Mouse (Mus musculus): ENCODE measurements around the gene Mrps23.
A peak's percentile ranks its signal among the peaks of the same experiment; 100 is the strongest.
"Not testable (repeated sequence)": the region's sequence is repeated elsewhere in the genome, so short reads cannot be mapped to it uniquely, and the experiment has no call there.

The Mrps23 gene

GRCm38 (mm10) chr11:88180467-88180958 lies 23.7 kb upstream of the Mrps23 start:
- peak; percentile 42 for DNase-seq

GRCm38 (mm10) chr11:88180959-88181619 lies 23.1 kb upstream of the Mrps23 start:
- DNase-seq, result peak; percentile 89

DNA sequence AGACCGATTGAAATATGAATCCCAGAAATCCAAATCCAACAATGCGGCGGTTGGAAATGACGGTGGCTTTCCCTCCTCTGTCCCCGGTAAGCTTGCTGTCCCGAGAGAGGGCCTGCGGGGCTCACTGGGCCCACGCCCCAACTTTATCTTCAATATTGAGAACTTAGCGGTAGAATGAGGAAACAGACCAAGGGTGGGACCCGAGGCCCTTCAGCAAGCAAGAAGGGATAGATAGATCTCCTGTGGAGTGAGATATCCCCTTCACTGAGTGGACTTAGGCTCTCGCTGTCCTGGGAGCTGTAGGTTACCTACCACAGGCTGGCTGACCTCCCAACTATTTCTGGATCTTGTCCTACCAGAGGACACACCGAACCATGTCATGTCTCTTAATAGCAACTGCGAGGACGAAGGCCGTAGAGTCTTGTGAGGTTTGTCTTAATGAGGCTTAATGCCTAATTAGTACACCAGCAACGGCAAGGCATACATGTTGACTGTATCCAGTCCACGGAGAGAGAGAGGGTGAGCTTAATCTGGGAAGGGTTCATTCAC lies 19.5 kb upstream of the Mrps23 start:
- peak; percentile 55 for DNase-seq

DNA sequence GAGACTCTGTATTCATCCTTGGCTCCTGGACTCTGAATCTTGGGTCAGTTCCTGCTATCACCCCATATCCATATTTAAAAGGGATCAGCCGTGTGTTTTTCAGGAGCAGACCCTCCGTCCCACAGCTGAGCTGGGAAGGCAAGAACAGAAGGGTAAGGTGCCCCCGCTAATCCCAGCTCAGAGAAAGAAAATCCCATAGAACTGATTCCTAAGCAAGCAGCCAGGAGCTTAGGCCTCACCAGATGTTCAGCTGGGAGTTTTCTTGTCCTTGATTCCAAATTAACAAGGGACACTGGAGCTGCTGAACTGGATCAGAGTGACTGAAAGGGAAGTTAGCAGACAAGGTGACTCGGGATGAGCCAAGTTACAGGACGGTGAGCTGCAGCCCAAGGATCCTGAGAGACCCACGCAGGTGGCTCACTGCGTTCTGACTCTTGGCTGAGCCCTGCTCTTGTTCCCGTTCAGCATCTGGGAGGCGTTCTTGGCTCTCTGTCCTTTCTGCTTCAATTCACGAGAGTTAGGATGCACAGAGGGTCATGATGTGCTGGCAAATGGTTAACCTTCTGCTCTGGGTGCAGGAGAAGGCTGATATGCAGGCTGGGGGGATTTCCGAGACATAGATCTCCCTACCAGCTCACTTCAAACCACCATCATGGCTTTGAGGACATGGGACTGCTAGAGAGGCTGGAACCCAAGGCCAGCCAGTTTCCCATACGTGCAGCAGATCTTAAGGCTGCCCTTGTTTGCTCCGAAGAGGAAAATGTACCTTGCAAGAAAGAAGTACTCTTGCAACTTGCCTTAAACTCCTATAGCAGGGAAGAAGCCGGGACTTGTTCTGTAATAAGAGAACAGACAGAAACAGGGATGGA lies 17.9 kb upstream of the Mrps23 start:
- DNase-seq, result peak; percentile 84

DNA sequence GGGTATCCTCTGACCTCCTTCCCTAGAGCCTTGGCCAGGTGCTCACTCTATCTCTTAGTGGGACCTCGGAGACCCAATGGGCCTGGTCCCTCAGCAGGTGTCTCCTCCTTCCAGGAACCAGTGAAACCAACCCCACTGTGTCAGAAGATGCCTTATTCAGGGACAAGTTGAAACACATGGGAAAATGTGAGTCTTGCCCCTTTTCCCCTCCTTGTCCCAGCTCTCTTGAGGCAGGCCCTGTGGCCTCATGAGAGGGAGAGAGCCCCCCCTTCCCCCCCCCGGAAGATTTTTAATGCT lies 17.3 kb upstream of the Mrps23 start:
- no peak for DNase-seq

- DNase-seq, result peak; percentile 95
These were observed 16.6 kb upstream of the Mrps23 start for GRCm38 (mm10) chr11:88187417-88188133.

- DNase-seq, result no peak
These were observed 16.0 kb upstream of the Mrps23 start for GRCm38 (mm10) chr11:88188216-88188615.

GRCm38 (mm10) chr11:88188635-88189034 lies 15.6 kb upstream of the Mrps23 start:
- no peak for DNase-seq

- DNase-seq, result peak; percentile 75
These were observed 11.6 kb upstream of the Mrps23 start for GRCm38 (mm10) chr11:88192595-88192994.

DNA sequence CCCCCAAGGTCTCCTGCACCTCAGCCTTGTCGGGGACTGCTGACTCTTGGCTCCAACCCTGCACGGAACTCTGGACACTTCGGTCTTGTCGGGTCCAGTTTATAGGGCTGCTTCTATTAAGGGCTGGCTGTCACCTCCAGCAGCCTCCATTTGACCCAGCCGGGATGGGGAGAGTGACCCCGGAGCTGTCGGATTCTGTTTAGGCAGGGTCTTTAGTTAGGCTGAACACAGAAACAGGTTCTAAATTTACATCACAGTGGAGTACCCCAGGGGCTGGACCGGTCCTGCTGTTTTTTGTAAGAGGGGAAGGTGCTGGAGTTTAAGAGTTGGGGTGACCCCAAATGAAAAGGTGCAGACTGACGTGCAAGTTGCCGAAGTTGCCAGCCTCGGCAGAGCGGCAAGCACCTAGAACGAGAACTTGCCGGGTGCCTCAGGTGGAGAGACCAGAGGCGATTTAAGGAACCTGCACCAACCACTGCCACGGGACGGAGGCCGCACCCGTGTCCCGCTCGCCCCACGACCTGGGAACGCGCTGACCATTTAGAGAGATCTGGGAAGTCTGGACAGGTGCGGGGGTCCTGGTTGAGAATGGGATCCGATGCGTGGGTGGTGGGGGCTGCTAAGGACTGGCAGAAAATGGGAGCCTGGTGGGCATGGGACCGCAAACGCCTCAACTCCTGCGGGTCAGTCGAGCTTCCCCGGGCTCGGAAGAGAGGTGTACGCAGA lies 10.9 kb upstream of the Mrps23 start:
- DNase-seq, result no peak

- DNase-seq, result peak; percentile 43
These were observed 10.1 kb upstream of the Mrps23 start for GRCm38 (mm10) chr11:88193824-88194696.

- DNase-seq, result not testable (repeated sequence)
These were observed 8.5 kb upstream of the Mrps23 start for GRCm38 (mm10) chr11:88195699-88196098.

DNA sequence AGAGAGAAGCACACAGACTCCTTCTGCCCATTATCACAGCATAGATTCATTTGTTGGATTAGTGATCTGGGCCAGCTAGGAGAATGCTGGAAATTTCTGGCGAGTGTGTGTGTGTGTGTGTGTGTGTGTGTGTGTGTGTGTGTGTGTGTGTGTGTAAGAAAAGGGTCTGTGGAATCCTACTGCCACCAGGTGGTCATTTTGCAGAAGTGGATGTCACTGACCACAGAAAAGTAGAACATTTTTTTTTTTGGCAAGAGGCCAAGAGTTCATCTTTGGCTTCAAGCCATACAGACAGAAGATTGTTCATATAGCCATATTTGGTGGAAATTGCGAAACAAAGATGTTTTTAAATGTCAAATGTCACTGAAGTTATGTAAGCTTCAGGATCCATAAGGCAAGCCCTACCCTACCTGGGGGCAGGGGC lies 7.0 kb upstream of the Mrps23 start:
- peak; percentile 93 for DNase-seq

GRCm38 (mm10) chr11:88198223-88198622 lies 6.0 kb upstream of the Mrps23 start:
- no peak for DNase-seq

GRCm38 (mm10) chr11:88201172-88201571 lies 3.0 kb upstream of the Mrps23 start:
- DNase-seq, result no peak

DNA sequence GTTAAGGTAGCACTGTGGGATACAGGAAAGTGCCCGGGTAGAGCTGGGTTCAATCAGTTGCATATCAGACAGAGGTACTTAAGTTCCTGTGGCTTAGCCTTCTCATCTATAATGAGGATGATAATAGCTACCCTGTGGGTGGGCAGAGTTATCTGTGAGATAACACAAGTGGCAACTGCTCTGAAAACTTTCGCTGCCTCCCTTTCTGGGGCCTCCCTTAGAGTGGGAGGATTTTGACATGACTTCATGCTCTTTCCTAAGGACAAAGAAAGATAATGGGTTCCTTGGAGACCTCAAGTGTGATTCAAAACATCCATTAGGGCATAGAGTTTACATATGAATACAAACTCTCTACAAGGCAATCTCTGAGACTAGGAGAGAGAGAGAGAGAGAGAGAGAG lies 2.1 kb upstream of the Mrps23 start:
- DNase-seq, result no peak

DNA sequence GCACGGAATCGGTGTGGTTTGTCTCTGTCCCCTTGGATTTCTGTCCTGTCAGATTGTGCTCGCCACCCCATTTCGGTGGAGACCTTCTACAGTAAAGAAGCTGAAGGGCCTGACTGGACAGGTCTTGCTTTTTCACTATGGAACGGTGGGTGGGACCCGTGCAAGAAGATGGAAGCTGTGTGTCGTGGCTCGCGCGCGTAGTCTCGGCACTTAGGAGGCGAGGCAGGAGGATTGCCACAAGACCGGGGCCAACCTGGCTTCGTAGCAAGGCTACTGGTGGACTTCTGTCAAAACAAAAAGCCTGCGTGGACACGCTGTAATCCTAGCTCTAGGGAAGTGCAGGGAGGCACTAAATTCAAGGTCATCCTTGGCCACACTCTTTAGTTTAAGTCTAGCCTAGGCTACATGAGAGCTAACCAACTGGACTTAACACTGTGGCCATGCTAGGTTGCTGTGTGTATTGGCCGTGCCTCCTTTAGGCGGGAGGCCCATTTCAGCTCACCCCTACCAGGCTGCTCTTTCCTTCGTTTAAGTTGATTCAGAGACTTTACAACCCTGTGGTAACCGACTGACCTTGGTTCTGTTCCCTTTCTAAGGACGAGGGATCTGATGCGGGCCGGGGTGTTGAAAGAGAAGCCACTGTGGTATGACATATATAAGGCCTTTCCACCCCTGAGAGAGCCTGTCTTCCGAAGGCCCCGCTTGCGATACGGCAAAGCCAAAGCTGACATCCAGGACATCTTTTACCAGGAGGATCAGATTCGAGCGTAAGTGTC lies 593 bp downstream of the Mrps23 start:
- DNase-seq, result no peak

- not testable (repeated sequence) for DNase-seq
These were observed 2.4 kb downstream of the Mrps23 start for GRCm38 (mm10) chr11:88206576-88206975.

GRCm38 (mm10) chr11:88207697-88208096 lies 3.5 kb downstream of the Mrps23 start:
- no peak for DNase-seq

DNA sequence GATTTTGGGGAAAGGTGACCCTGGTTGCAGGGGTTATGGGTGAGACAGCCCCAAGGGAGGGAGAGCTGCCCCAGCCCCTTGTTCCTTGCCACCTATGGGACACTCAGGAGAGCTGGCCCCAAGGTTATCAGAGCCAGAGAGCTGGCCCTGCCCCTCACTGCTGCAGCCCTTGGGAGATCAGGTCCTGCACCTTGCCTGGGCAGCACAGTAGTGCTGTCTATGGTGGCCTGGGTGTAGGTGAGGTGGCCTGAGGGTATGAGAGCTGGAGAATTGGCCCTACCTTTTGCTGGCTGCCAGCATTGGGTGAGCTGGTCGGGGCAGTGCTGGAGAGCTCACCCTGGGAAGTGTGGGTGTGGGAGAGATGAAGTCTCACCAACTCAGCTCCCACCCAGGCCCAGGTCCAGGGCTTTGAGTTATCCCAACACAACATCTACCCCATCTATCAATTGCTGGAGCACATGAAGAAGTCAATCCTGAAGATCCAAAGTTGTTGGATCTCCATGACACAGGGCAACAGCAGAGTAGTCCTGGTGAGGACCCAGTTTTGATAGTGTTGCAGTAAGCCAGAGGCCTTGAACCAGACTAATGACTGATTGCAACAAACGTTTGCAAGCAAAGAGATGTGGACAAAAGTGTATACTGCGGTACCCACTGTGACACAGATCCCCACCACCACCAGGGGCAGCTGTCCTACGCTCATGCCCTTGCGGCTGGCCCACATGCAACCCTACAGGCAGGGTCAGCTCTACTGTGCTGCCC lies 7.8 kb downstream of the Mrps23 start:
- DNase-seq, result no peak

Data from retina, postnatal 1 day (tissue).